Mouse (Mus musculus) neural tube, embryonic 13.5 days (tissue): ENCODE results near the gene L1td1. TPM values are rescaled to one million over a fixed set of nuclear protein-coding genes. Genes with fewer than 3 reads are reported as not detected.

ENCODE experiments used
- ATAC-seq: fragments of 200-750 bp; cut with Nextera tagmentation; 2 replicates; pipeline ENCODE4 v1.8.0; 2017; ENCODE audit warnings: low read depth, mild to moderate bottlenecking, moderate TSS enrichment, moderate library complexity
- H3K27ac ChIP-seq: fragments of 300-500 bp; sonication (generic); replicated peaks from 2 replicates; pipeline ENCODE4 v1.5.1; 2015; ENCODE audit warnings: moderate library complexity, mild to moderate bottlenecking, inconsistent platforms
- H3K27me3 ChIP-seq: fragments of 300-500 bp; sonication (generic); 2 replicates; pipeline ENCODE4 v1.6.1; 2015; ENCODE audit warnings: mild to moderate bottlenecking, inconsistent platforms
- H3K36me3 ChIP-seq: fragments of 300-500 bp; sonication (generic); 2 replicates; pipeline ENCODE4 v1.6.1; 2015; ENCODE audit warnings: mild to moderate bottlenecking, inconsistent platforms
- H3K4me1 ChIP-seq: fragments of 300-500 bp; sonication (generic); replicated peaks from 2 replicates; pipeline ENCODE4 v1.6.1; 2015; ENCODE audit warnings: inconsistent platforms
- H3K4me2 ChIP-seq: fragments of 300-500 bp; sonication (generic); 2 replicates; pipeline ENCODE4 v1.6.1; 2015; ENCODE audit warnings: inconsistent platforms, mild to moderate bottlenecking, moderate library complexity
- H3K4me3 ChIP-seq: fragments of 300-500 bp; sonication (generic); 2 replicates; pipeline ENCODE4 v1.5.1; 2015; ENCODE audit warnings: mild to moderate bottlenecking, inconsistent platforms
- H3K9ac ChIP-seq: fragments of 300-500 bp; sonication (generic); 2 replicates; pipeline ENCODE4 v1.6.1; 2015; ENCODE audit warnings: moderate library complexity, mild to moderate bottlenecking, inconsistent platforms
- H3K9me3 ChIP-seq: fragments of 300-500 bp; sonication (generic); 2 replicates; pipeline ENCODE4 v1.6.1; 2016; ENCODE audit warnings: inconsistent platforms
- WGBS: fragments of 180-500 bp; shearing (Covaris S2); methylation state at CpG from one replicate; pipeline ENCODE4 v1.1.7; 2015; 5-methylcytosine and 5-hydroxymethylcytosine counted together
- polyA plus RNA-seq: library from polyadenylated mRNA; unstranded; fragments of >200 nt; fragmentation: Nextera tagmentation; extraction: Ambion mirVana; gene quantifications from 2 replicates; pipeline ENCODE4 v1.2.1, GENCODE M21; 2015

The L1td1 gene
- polyA plus RNA-seq, result not detected in 2 replicates

GRCm38 (mm10) chr4:98726590-98727237 lies at the start of gene L1td1:
TSS of gene L1td1 (plus strand) at chr4:98726734.
- Histone ChIP-seq H3K4me2 (peak within 1 kb of the TSS; percentile 58), H3K4me1 (peaks cover 21% of the 10 kb centered on the region), H3K9me3 (no peaks in the 10 kb centered on the region; the same call in 1 of the 2 replicates), H3K27ac (no peak within 1 kb of the TSS), H3K9ac (peak within 1 kb of the TSS; percentile 43), H3K27me3 (peaks cover 35% of the 10 kb centered on the region), H3K36me3 (no peaks in the 10 kb centered on the region), H3K4me3 (peak within 1 kb of the TSS; percentile 33)
- ATAC-seq, result peak; percentile 29; the same call in 1 of the 2 replicates
- 5% methylated on average over 29 of the region's 29 CpGs for WGBS

- H3K9me3 ChIP-seq, result no peaks in the 10 kb centered on the region
- H3K27me3 ChIP-seq, result no peaks in the 10 kb centered on the region
- no peaks in the 10 kb centered on the region for H3K4me1 ChIP-seq
- no peak overlapping the region for H3K4me3 ChIP-seq
- no peak overlapping the region for H3K9ac ChIP-seq
- no peaks in the 10 kb centered on the region for H3K36me3 ChIP-seq
- 38% methylated on average over 9 of the region's 9 CpGs for WGBS
- H3K4me2 ChIP-seq, result no peak overlapping the region
- ATAC-seq, result no peak
- no peak overlapping the region for H3K27ac ChIP-seq
These were observed 49.0 kb upstream of the L1td1 start for GRCm38 (mm10) chr4:98677506-98677905.

GRCm38 (mm10) chr4:98686678-98687267 lies 39.8 kb upstream of the L1td1 start:
- H3K36me3 ChIP-seq, result no peaks in the 10 kb centered on the region
- H3K4me2 ChIP-seq, result no peak overlapping the region
- peak overlapping the region; percentile 67 for H3K27ac ChIP-seq
- peaks cover 27% of the 10 kb centered on the region for H3K4me1 ChIP-seq
- no peak overlapping the region for H3K9ac ChIP-seq
- ATAC-seq, result peak; percentile 56; the same call in 1 of the 2 replicates
- no peak overlapping the region for H3K4me3 ChIP-seq
- H3K9me3 ChIP-seq, result no peaks in the 10 kb centered on the region
- 54% methylated on average over 11 of the region's 11 CpGs for WGBS
- no peaks in the 10 kb centered on the region for H3K27me3 ChIP-seq

GRCm38 (mm10) chr4:98688116-98688515 lies 38.4 kb upstream of the L1td1 start:
- Histone ChIP-seq H3K9ac (peak overlapping the region; percentile 34; the same call in 1 of the 2 replicates), H3K27ac (peak overlapping the region; percentile 61), H3K27me3 (no peaks in the 10 kb centered on the region), H3K4me3 (no peak overlapping the region; the same call in 1 of the 2 replicates), H3K9me3 (no peaks in the 10 kb centered on the region), H3K36me3 (no peaks in the 10 kb centered on the region), H3K4me2 (peak overlapping the region; percentile 38), H3K4me1 (peaks cover 27% of the 10 kb centered on the region)
- WGBS, result 32% methylated on average over 11 of the region's 11 CpGs
- ATAC-seq, result no peak

- Histone ChIP-seq H3K27me3 (no peaks in the 10 kb centered on the region), H3K27ac (peak overlapping the region; percentile 61)
These were observed 38.0 kb upstream of the L1td1 start for GRCm38 (mm10) chr4:98688520-98688919.

GRCm38 (mm10) chr4:98689988-98690387 lies 36.5 kb upstream of the L1td1 start:
- H3K27me3 ChIP-seq, result no peaks in the 10 kb centered on the region
- H3K27ac ChIP-seq, result no peak overlapping the region
- no peak for ATAC-seq
- 94% methylated on average over 1 of the region's 1 CpGs for WGBS
- H3K4me2 ChIP-seq, result no peak overlapping the region
- H3K4me3 ChIP-seq, result no peak overlapping the region
- H3K9me3 ChIP-seq, result no peaks in the 10 kb centered on the region
- H3K9ac ChIP-seq, result no peak overlapping the region
- peaks cover 27% of the 10 kb centered on the region for H3K4me1 ChIP-seq
- H3K36me3 ChIP-seq, result no peaks in the 10 kb centered on the region

More at GRCm38 (mm10) chr4:98688520-98688919, 38.0 kb upstream of the L1td1 start:
- H3K9ac ChIP-seq, result peak overlapping the region; percentile 34; the same call in 1 of the 2 replicates
- peak overlapping the region; percentile 38 for H3K4me2 ChIP-seq
- ATAC-seq, result peak; percentile 51; the same call in 1 of the 2 replicates
- H3K4me1 ChIP-seq, result peaks cover 27% of the 10 kb centered on the region
- no peaks in the 10 kb centered on the region for H3K9me3 ChIP-seq
- no peaks in the 10 kb centered on the region for H3K36me3 ChIP-seq
- no peak overlapping the region; the same call in 1 of the 2 replicates for H3K4me3 ChIP-seq
- 34% methylated on average over 9 of the region's 9 CpGs for WGBS

GRCm38 (mm10) chr4:98693465-98694185 lies 32.9 kb upstream of the L1td1 start:
- Histone ChIP-seq H3K4me1 (peaks cover 4% of the 10 kb centered on the region), H3K36me3 (no peaks in the 10 kb centered on the region), H3K9me3 (no peaks in the 10 kb centered on the region), H3K4me2 (no peak overlapping the region), H3K27ac (no peak overlapping the region), H3K9ac (no peak overlapping the region), H3K4me3 (no peak overlapping the region), H3K27me3 (no peaks in the 10 kb centered on the region)
- 72% methylated on average over 9 of the region's 9 CpGs for WGBS
- no peak for ATAC-seq

- no peak overlapping the region for H3K27ac ChIP-seq
- WGBS, result 87% methylated on average over 4 of the region's 4 CpGs
- no peak overlapping the region for H3K4me3 ChIP-seq
- no peak overlapping the region for H3K9ac ChIP-seq
- ATAC-seq, result no peak
- no peaks in the 10 kb centered on the region for H3K9me3 ChIP-seq
- H3K27me3 ChIP-seq, result no peaks in the 10 kb centered on the region
- no peak overlapping the region for H3K4me2 ChIP-seq
- H3K4me1 ChIP-seq, result 0 out of 2 replicates have a peak, but pooled peaks cover 3% of the 10 kb centered on the region
- no peaks in the 10 kb centered on the region for H3K36me3 ChIP-seq
These were observed 28.6 kb upstream of the L1td1 start for GRCm38 (mm10) chr4:98697932-98698331.

GRCm38 (mm10) chr4:98698921-98699320 lies 27.6 kb upstream of the L1td1 start:
- Histone ChIP-seq H3K9me3 (no peaks in the 10 kb centered on the region), H3K4me1 (0 out of 2 replicates have a peak, but pooled peaks cover 3% of the 10 kb centered on the region), H3K36me3 (no peaks in the 10 kb centered on the region), H3K4me2 (no peak overlapping the region), H3K9ac (no peak overlapping the region), H3K4me3 (no peak overlapping the region), H3K27ac (no peak overlapping the region), H3K27me3 (no peaks in the 10 kb centered on the region)
- no peak for ATAC-seq
- WGBS, result 56% methylated on average over 2 of the region's 3 CpGs

GRCm38 (mm10) chr4:98700156-98700555 lies 26.4 kb upstream of the L1td1 start:
- Histone ChIP-seq H3K36me3 (no peaks in the 10 kb centered on the region), H3K9me3 (no peaks in the 10 kb centered on the region), H3K4me2 (no peak overlapping the region), H3K27me3 (no peaks in the 10 kb centered on the region), H3K27ac (no peak overlapping the region), H3K9ac (no peak overlapping the region), H3K4me3 (no peak overlapping the region), H3K4me1 (0 out of 2 replicates have a peak, but pooled peaks cover 3% of the 10 kb centered on the region)
- no peak for ATAC-seq
- WGBS, result 91% methylated on average over 3 of the region's 3 CpGs

- 0 out of 2 replicates have a peak, but pooled peaks cover 3% of the 10 kb centered on the region for H3K4me1 ChIP-seq
- peak overlapping the region; percentile 27; the same call in 1 of the 2 replicates for H3K4me2 ChIP-seq
- no peaks in the 10 kb centered on the region for H3K27me3 ChIP-seq
- 35% methylated on average over 12 of the region's 12 CpGs for WGBS
- H3K27ac ChIP-seq, result no peak overlapping the region
- H3K36me3 ChIP-seq, result no peaks in the 10 kb centered on the region
- H3K9ac ChIP-seq, result no peak overlapping the region
- no peaks in the 10 kb centered on the region for H3K9me3 ChIP-seq
- ATAC-seq, result peak; percentile 64
- H3K4me3 ChIP-seq, result no peak overlapping the region
These were observed 24.2 kb upstream of the L1td1 start for GRCm38 (mm10) chr4:98702201-98702894.
